Mouse (Mus musculus) midbrain, postnatal 0 days (tissue): Measurements from ENCODE around the gene Ftl1. TPM values are rescaled to one million over a fixed set of nuclear protein-coding genes. Genes with fewer than 3 reads are reported as not detected.

Experiments used
- ATAC-seq: fragments of 200-750 bp; cut with Nextera tagmentation; 2 replicates; pipeline ENCODE4 v1.8.0; 2017; ENCODE audit warnings: moderate number of reproducible peaks, mild to moderate bottlenecking, moderate TSS enrichment, moderate library complexity; ENCODE audit not compliant: low FRiP score
- DNase-seq: peaks from one replicate; pipeline ENCODE4 v3.0.0-alpha.2; 2015; ENCODE audit warnings: low spot score
- H3K27ac ChIP-seq: fragments of 300-500 bp; sonication (generic); 2 replicates; pipeline ENCODE4 v1.5.1; 2014; ENCODE audit warnings: low read depth, mild to moderate bottlenecking, low read length, mixed read lengths
- H3K27me3 ChIP-seq: fragments of 300-500 bp; sonication (generic); 2 replicates; pipeline ENCODE4 v1.6.1; 2014; ENCODE audit warnings: low read length, control low read depth, mixed read lengths; ENCODE audit not compliant: insufficient read depth
- H3K36me3 ChIP-seq: fragments of 300-500 bp; sonication (generic); 2 replicates; pipeline ENCODE4 v1.6.1; 2014; ENCODE audit warnings: low read length, control low read depth, mixed read lengths; ENCODE audit not compliant: insufficient read depth
- H3K4me1 ChIP-seq: fragments of 300-500 bp; sonication (generic); 2 replicates; pipeline ENCODE4 v1.6.1; 2014; ENCODE audit warnings: mild to moderate bottlenecking, control low read depth, antibody characterized with exemption, low read length, mixed read lengths; ENCODE audit not compliant: insufficient read depth
- H3K4me2 ChIP-seq: fragments of 300-500 bp; sonication (generic); 2 replicates; pipeline ENCODE4 v1.6.1; 2014; ENCODE audit warnings: low read depth, mild to moderate bottlenecking, low read length, mixed read lengths; ENCODE audit not compliant: poor library complexity, severe bottlenecking
- H3K4me3 ChIP-seq: fragments of 300-500 bp; sonication (generic); 2 replicates; pipeline ENCODE4 v1.5.1; 2014; ENCODE audit warnings: low read depth, mild to moderate bottlenecking, low read length, moderate library complexity
- H3K9ac ChIP-seq: fragments of 300-500 bp; sonication (generic); replicated peaks from 2 replicates; pipeline ENCODE4 v1.6.1; 2014; ENCODE audit warnings: mild to moderate bottlenecking, low read length, moderate library complexity, mixed read lengths; ENCODE audit not compliant: poor library complexity, severe bottlenecking
- H3K9me3 ChIP-seq: fragments of 300-500 bp; sonication (generic); 2 replicates; pipeline ENCODE4 v1.6.1; 2016; ENCODE audit warnings: low read length, control low read depth
- CTCF ChIP-seq: IDR thresholded peaks from 2 replicates; pipeline ENCODE4 v1.5.1; 2016; ENCODE audit warnings: antibody characterized with exemption, mild to moderate bottlenecking
- WGBS: fragments of 180-500 bp; shearing (Covaris S2); extraction: QIAGEN DNeasy Blood & Tissue Kit; methylation state at CpG from one replicate; pipeline ENCODE4 v1.1.7; 2014; 5-methylcytosine and 5-hydroxymethylcytosine counted together
- microRNA-seq: library from miRNA; unstranded; fragments of <30 nt; microRNA quantifications from one replicate; pipeline ENCODE4, GENCODE M21; 2016; ENCODE audit warnings: borderline number of aligned reads
- polyA plus RNA-seq: library from polyadenylated mRNA; unstranded; fragments of >200 nt; fragmentation: Nextera tagmentation; extraction: Ambion mirVana; gene quantifications from 2 replicates; pipeline ENCODE4 v1.2.1, GENCODE M21; 2015
- total RNA-seq: library from RNA; depleted of rRNA; stranded (reverse); fragments of >200 nt; gene quantifications from 2 replicates; pipeline ENCODE4 v1.2.3, GENCODE M21; 2014; rRNA removed

Gene Ftl1
- total and polyA plus RNA-seq, 2 experiments from 2014 or later, result 2,428 to 4,797 TPM

- no peak for ATAC-seq
- no peak for TF ChIP-seq CTCF
Measured at GRCm38 (mm10) chr7:45408351-45408750, 51.3 kb downstream of the Ftl1 start.

More at GRCm38 (mm10) chr7:45408351-45408750, 51.3 kb downstream of the Ftl1 start:
- H3K4me3 ChIP-seq, result no peak overlapping the region
- WGBS, result 79% methylated on average over 7 of the region's 7 CpGs
- no peak overlapping the region for H3K4me2 ChIP-seq
- H3K27me3 ChIP-seq, result peaks cover 78% of the 10 kb centered on the region
- H3K9ac ChIP-seq, result no peak overlapping the region
- no peaks in the 10 kb centered on the region for H3K9me3 ChIP-seq
- H3K27ac ChIP-seq, result no peak overlapping the region
- no peaks in the 10 kb centered on the region for H3K36me3 ChIP-seq
- no peak for DNase-seq
- H3K4me1 ChIP-seq, result no peaks in the 10 kb centered on the region

Small RNAs within 50 kb of the gene (microRNA-seq; reads per million reads assigned to microRNA genes)
- not detected for gene Gm22133

Other genes starting within 250 kb of the Ftl1 start
Only the 30 nearest of the 34 such genes appear.
- 1.2 and 1.7 TPM in 2 replicates for gene Cd37, start 220.8 kb downstream of the Ftl1 start, total RNA-seq
- 1.5 and 2.4 TPM in 2 replicates for gene Cd37, start 220.8 kb downstream of the Ftl1 start, polyA plus RNA-seq
- 0.16 and 1.3 TPM in 2 replicates for gene Slc6a16, start 218.8 kb downstream of the Ftl1 start, total RNA-seq
- gene Slc6a16, start 218.8 kb downstream of the Ftl1 start, polyA plus RNA-seq, result 2.3 and 3.1 TPM in 2 replicates
- not detected in 2 replicates for gene Slc6a21, start 182.4 kb downstream of the Ftl1 start, total RNA-seq
- gene Slc6a21, start 182.4 kb downstream of the Ftl1 start, polyA plus RNA-seq, result not detected in 2 replicates
- 22.6 and 35.4 TPM in 2 replicates for gene Trpm4, start 126.1 kb downstream of the Ftl1 start, total RNA-seq
- gene Trpm4, start 126.1 kb downstream of the Ftl1 start, polyA plus RNA-seq, result 10.4 and 10.7 TPM in 2 replicates
- 0.33 TPM in 1 of 2 replicates, not detected in the other for gene Hrc, start 124.6 kb downstream of the Ftl1 start, total RNA-seq
- 0.26 and 0.49 TPM in 2 replicates for gene Hrc, start 124.6 kb downstream of the Ftl1 start, polyA plus RNA-seq
- 87.4 and 104 TPM in 2 replicates for gene Ppfia3, start 92.9 kb downstream of the Ftl1 start, total RNA-seq
- gene Ppfia3, start 92.9 kb downstream of the Ftl1 start, polyA plus RNA-seq, result 28.9 and 31.6 TPM in 2 replicates
- gene Lin7b, start 89.3 kb downstream of the Ftl1 start, total RNA-seq, result 68.6 and 96.6 TPM in 2 replicates
- 59.9 and 70.3 TPM in 2 replicates for gene Lin7b, start 89.3 kb downstream of the Ftl1 start, polyA plus RNA-seq
- gene Snrnp70, start 64.1 kb downstream of the Ftl1 start, total RNA-seq, result 249 and 258 TPM in 2 replicates
- gene Snrnp70, start 64.1 kb downstream of the Ftl1 start, polyA plus RNA-seq, result 108 and 131 TPM in 2 replicates
- gene Kcna7, start 54.2 kb downstream of the Ftl1 start, total RNA-seq, result not detected in 2 replicates
- 0.06 TPM in 1 of 2 replicates, not detected in the other for gene Kcna7, start 54.2 kb downstream of the Ftl1 start, polyA plus RNA-seq
- gene Ntf5, start 46.2 kb downstream of the Ftl1 start, total RNA-seq, result 0.24 TPM in 1 of 2 replicates, not detected in the other
- not detected in 2 replicates for gene Ntf5, start 46.2 kb downstream of the Ftl1 start, polyA plus RNA-seq
- 1.8 TPM in 1 of 2 replicates, not detected in the other for gene Lhb, start 39.1 kb downstream of the Ftl1 start, total RNA-seq
- gene Lhb, start 39.1 kb downstream of the Ftl1 start, polyA plus RNA-seq, result 0.32 and 0.70 TPM in 2 replicates
- 11.5 and 19.7 TPM in 2 replicates for gene Gys1, start 25.0 kb downstream of the Ftl1 start, total RNA-seq
- gene Gys1, start 25.0 kb downstream of the Ftl1 start, polyA plus RNA-seq, result 12.0 and 12.2 TPM in 2 replicates
- gene Ruvbl2, start 21.8 kb downstream of the Ftl1 start, total RNA-seq, result 129 and 146 TPM in 2 replicates
- 80.5 and 90.8 TPM in 2 replicates for gene Ruvbl2, start 21.8 kb downstream of the Ftl1 start, polyA plus RNA-seq
- gene Bax, start 7.0 kb upstream of the Ftl1 start, total RNA-seq, result 119 and 144 TPM in 2 replicates
- gene Bax, start 7.0 kb upstream of the Ftl1 start, polyA plus RNA-seq, result 254 and 258 TPM in 2 replicates
- gene Tulp2, start 22.0 kb upstream of the Ftl1 start, total RNA-seq, result not detected in 2 replicates
- gene Tulp2, start 22.0 kb upstream of the Ftl1 start, polyA plus RNA-seq, result 0.37 and 0.67 TPM in 2 replicates
- gene Gm45808, start 26.9 kb upstream of the Ftl1 start, total RNA-seq, result 0.52 and 1.6 TPM in 2 replicates
- not detected in 2 replicates for gene Gm45808, start 26.9 kb upstream of the Ftl1 start, polyA plus RNA-seq
- gene Dhdh, start 28.9 kb upstream of the Ftl1 start, total RNA-seq, result 4.3 TPM in 2 replicates
- 5.5 and 6.1 TPM in 2 replicates for gene Dhdh, start 28.9 kb upstream of the Ftl1 start, polyA plus RNA-seq
- gene Nucb1, start 50.5 kb upstream of the Ftl1 start, total RNA-seq, result 92.2 and 137 TPM in 2 replicates
- 137 and 144 TPM in 2 replicates for gene Nucb1, start 50.5 kb upstream of the Ftl1 start, polyA plus RNA-seq
- 17.2 and 17.4 TPM in 2 replicates for gene Ppp1r15a, start 66.4 kb upstream of the Ftl1 start, total RNA-seq
- 18.7 and 18.8 TPM in 2 replicates for gene Ppp1r15a, start 66.4 kb upstream of the Ftl1 start, polyA plus RNA-seq
- gene Plekha4, start 66.4 kb upstream of the Ftl1 start, total RNA-seq, result 2.0 and 2.1 TPM in 2 replicates
- gene Plekha4, start 66.4 kb upstream of the Ftl1 start, polyA plus RNA-seq, result 1.2 and 1.6 TPM in 2 replicates
- gene Hsd17b14, start 95.0 kb upstream of the Ftl1 start, total RNA-seq, result not detected in 2 replicates
- 0.15 and 0.20 TPM in 2 replicates for gene Hsd17b14, start 95.0 kb upstream of the Ftl1 start, polyA plus RNA-seq
- gene Bcat2, start 110.3 kb upstream of the Ftl1 start, total RNA-seq, result 12.4 and 14.9 TPM in 2 replicates
- gene Bcat2, start 110.3 kb upstream of the Ftl1 start, polyA plus RNA-seq, result 18.3 and 19.3 TPM in 2 replicates
- not detected in 2 replicates for gene Fgf21, start 155.6 kb upstream of the Ftl1 start, total RNA-seq
- gene Fgf21, start 155.6 kb upstream of the Ftl1 start, polyA plus RNA-seq, result not detected in 2 replicates
- not detected in 2 replicates for gene Fut1, start 157.4 kb upstream of the Ftl1 start, total RNA-seq
- gene Fut1, start 157.4 kb upstream of the Ftl1 start, polyA plus RNA-seq, result not detected in 2 replicates
- gene Izumo1, start 161.9 kb upstream of the Ftl1 start, total RNA-seq, result 0.11 TPM in 1 of 2 replicates, not detected in the other
- 0.11 TPM in 1 of 2 replicates, not detected in the other for gene Izumo1, start 161.9 kb upstream of the Ftl1 start, polyA plus RNA-seq
- gene Rasip1, start 167.6 kb upstream of the Ftl1 start, total RNA-seq, result 36.0 and 38.5 TPM in 2 replicates
- 24.0 and 25.1 TPM in 2 replicates for gene Rasip1, start 167.6 kb upstream of the Ftl1 start, polyA plus RNA-seq
- gene Mamstr, start 180.1 kb upstream of the Ftl1 start, total RNA-seq, result 2.7 and 3.3 TPM in 2 replicates
- 2.8 and 3.0 TPM in 2 replicates for gene Mamstr, start 180.1 kb upstream of the Ftl1 start, polyA plus RNA-seq
- 0.99 TPM in 1 of 2 replicates, not detected in the other for gene Fut2, start 206.5 kb upstream of the Ftl1 start, total RNA-seq
- gene Fut2, start 206.5 kb upstream of the Ftl1 start, polyA plus RNA-seq, result 0.27 and 0.29 TPM in 2 replicates
- gene Ntn5, start 224.1 kb upstream of the Ftl1 start, total RNA-seq, result 1.3 and 1.4 TPM in 2 replicates
- gene Ntn5, start 224.1 kb upstream of the Ftl1 start, polyA plus RNA-seq, result 0.37 and 0.73 TPM in 2 replicates
- gene Sec1, start 234.5 kb upstream of the Ftl1 start, total RNA-seq, result 0.28 and 1.0 TPM in 2 replicates
- gene Sec1, start 234.5 kb upstream of the Ftl1 start, polyA plus RNA-seq, result 0.37 and 0.79 TPM in 2 replicates